Mouse (Mus musculus): ENCODE data around the gene Klf15. TPM values are rescaled to one million over a fixed set of nuclear protein-coding genes. Genes with fewer than 3 reads are reported as not detected.
A peak's percentile ranks its signal among the peaks of the same experiment; 100 is the strongest.

The Klf15 gene
- total RNA-seq, 4 experiments from 2014 or later: 28.0 to 33.1 (median 29.4) TPM

GRCm38 (mm10) chr6:90463890-90464421 lies 1.6 kb downstream of the Klf15 start:
- DNase-seq (ENCODE audit: low spot score in 2 of 2): no peak

- DNase-seq (ENCODE audit: low spot score in 2 of 2): no peak
Measured at GRCm38 (mm10) chr6:90465028-90465640, 2.8 kb downstream of the Klf15 start.

DNA sequence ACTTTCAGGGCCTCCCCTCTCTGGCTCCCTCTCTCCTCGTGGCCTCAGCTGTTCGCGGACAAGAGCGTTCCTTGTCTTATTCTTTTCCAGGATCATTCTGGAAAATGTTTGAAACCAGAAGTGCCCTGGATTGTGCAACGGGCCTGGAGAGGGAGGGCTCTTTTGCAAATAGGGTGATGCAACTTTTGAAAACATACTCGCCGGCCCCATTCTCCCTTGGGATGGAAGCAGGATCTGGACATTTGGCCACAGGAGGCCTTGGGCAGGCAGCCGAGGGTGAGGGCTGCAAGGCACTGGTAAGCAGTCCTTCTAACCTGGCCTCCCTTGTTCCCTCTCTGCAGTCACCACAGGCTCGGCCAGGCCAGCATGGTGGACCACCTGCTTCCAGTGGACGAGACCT lies 3.7 kb downstream of the Klf15 start:
- DNase-seq (ENCODE audit: low spot score in 2 of 2): no peak

- DNase-seq (ENCODE audit: low spot score in 2 of 2): no peak
Measured at GRCm38 (mm10) chr6:90466847-90467410, 4.6 kb downstream of the Klf15 start.

DNA sequence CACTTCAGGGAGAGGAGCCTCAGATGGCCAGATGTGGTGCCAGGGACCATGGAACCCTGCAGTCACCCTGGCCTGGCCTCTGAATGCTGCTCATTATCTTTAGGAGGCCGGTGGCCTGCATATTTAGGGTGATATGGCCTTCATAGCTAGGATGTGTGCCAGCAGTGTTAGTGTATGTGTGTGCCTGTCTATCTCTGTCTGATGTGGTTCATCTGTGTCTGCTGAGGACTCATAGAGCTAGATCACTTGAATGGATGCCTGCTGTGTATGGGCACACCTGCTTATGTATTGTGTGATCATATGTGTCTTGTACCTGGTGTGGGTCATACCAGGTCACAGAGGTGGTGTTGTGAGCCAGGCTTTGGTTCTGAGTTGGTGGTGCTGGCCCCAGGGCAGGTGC lies 5.8 kb downstream of the Klf15 start:
- DNase-seq (ENCODE audit: low spot score in 2 of 2): no peak

DNA sequence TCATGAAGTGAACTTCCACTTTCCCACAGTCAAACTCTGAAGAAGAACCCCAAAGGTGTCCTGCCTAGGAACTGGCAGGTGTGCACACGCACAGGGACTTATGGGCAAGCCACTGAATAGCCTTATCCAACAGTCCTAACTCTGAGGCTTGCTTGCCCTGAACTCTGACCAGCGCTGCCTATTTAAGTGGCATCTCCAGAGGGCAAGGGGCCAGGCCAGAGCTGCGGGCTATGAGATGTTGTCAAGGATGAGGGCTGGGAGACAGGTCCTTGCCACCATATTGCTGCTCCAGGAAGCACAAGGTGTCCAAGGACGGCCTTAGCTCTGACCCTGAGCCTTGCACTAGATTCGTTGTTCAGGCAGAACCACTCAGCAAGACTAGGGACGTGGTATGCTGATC lies 6.7 kb downstream of the Klf15 start:
- no peak for DNase-seq (ENCODE audit: low spot score in 2 of 2)

DNA sequence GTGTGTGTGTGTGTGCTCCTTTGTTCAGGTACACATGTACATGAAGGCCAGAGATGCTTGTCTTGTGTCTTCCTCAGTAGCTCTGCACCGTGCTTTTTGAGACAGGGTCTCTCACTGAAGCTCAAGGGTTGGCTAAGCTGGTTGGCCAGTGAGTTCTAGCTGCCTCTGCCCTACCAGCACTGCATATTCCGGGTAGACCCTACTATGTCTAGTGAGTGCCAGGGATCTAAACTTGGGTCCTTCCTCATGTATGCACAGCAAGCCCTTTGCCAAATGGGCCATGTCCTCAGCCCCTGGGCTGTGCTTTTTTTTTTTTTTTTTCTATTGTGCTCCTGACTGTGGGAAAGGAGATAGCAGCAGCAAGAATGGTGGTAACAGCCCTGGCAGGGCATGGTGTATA lies 7.9 kb downstream of the Klf15 start:
- DNase-seq (ENCODE audit: low spot score in 2 of 2): no peak

GRCm38 (mm10) chr6:90470947-90471541 lies 8.7 kb downstream of the Klf15 start:
- peak in 1 of 2 experiments; percentile 66 for DNase-seq (ENCODE audit: low spot score in 2 of 2)

DNA sequence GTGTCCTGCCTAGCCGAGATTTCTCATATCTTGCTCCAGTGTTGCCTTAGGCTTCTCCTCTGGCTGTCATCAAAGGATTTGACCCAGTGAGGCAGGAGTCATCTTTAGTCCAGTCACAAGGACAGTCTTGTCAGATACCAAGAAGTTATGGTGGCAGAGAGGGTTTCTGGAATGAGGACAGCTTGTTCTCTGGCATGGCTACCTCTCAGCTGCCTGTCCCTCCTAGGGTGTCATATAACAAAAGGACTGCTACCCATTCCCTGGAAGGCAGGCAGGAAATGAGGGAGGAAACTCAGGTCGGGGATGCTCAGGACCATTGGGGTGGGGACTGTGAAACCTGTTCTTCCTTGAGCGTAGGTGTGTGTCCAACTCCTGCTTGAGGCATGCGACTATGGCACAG lies 9.7 kb downstream of the Klf15 start:
- no peak for DNase-seq (ENCODE audit: low spot score in 2 of 2)

- no peak for DNase-seq (ENCODE audit: low spot score in 2 of 2)
Measured at GRCm38 (mm10) chr6:90472697-90473096, 10.3 kb downstream of the Klf15 start.

GRCm38 (mm10) chr6:90473630-90474360 lies 11.4 kb downstream of the Klf15 start:
- no peak for DNase-seq (ENCODE audit: low spot score in 2 of 2)

GRCm38 (mm10) chr6:90474361-90474750 lies 12.0 kb downstream of the Klf15 start:
- DNase-seq (ENCODE audit: low spot score in 2 of 2): no peak

DNA sequence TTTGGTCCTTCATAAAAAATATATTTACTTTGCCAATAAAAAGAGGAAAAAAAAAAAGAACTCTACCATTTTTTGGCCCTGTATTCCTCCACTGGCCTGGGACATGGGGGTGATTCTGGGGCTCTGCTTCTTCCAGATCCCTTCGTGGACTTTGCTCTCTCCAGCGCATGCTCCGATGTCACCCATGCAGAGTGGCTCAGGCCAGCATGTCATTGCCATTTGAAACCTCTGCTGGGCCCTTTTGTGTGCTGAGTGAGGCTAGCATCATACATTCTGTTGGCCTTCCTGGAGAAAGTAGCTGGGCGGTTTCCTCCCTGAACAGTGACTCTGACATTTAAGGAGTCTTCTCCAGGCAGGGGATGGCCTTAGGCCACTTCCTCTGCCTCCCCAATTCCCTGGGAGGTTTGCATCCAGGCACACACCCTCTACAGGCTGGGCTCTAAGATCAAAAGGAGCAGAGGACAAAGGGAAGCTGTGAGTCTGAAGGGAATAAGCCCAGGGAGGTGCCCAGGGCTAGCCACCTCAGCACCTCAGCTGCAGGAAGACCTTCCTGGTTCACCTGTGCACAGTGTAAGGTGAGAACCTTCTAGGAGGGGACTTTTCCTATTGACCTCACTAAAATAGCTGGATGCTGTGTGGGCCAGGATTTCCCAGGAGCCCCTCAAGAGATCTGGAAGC lies 12.9 kb downstream of the Klf15 start:
- DNase-seq (ENCODE audit: low spot score in 2 of 2): no peak

- DNase-seq (ENCODE audit: low spot score in 2 of 2): no peak
Measured at GRCm38 (mm10) chr6:90475854-90476212, 13.5 kb downstream of the Klf15 start.

- peak in 1 of 2 experiments; percentile 48 for DNase-seq (ENCODE audit: low spot score in 2 of 2)
Measured at GRCm38 (mm10) chr6:90476941-90477518, 14.7 kb downstream of the Klf15 start.

DNA sequence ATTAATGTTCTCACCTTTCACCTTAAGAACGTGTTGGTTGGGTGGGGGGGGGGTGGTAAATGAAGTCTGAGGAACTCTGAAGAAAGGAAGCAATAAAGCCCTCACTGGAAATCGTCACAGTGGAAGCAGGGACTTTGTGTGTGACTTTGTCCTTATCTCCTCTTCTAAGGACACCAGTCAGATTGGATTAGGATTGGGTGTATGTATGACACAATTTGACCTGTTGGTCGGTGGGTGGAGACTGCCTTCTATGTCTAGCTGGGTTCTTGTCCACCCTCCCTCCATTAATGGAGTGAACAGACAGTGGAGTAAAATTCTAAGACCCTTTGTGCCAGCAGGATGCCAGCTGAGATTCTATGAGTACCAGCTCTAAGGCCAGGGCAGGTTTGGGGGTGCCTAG lies 21.9 kb downstream of the Klf15 start:
- DNase-seq (ENCODE audit: low spot score in 2 of 2): no peak

DNA sequence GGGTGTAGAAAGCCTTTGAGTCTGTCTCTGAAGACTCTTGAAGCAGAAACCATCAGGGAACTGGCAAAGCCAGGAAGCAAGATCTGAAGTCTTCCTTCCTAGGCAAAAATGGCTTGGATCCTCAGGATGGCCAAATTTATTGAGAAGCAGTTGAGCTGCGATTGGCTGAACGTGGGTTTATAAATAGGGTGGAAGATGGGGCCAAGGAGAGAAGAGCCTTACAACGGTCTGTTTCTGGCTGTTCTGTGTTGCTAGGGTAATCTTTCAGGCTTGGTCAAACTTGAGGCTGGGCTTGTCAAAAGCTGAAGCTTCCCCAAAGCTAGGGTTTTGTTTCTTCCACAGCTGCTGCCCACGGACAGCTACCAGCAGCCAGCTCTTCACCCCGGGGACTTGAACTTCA lies 22.5 kb downstream of the Klf15 start:
- DNase-seq (ENCODE audit: low spot score in 2 of 2): no peak

GRCm38 (mm10) chr6:90486176-90486921 lies 24.0 kb downstream of the Klf15 start, which contains the start of gene Aldh1l1:
TSS of gene Aldh1l1 (plus strand) at chr6:90486427.
- no peak for DNase-seq (ENCODE audit: low spot score in 2 of 2)

DNA sequence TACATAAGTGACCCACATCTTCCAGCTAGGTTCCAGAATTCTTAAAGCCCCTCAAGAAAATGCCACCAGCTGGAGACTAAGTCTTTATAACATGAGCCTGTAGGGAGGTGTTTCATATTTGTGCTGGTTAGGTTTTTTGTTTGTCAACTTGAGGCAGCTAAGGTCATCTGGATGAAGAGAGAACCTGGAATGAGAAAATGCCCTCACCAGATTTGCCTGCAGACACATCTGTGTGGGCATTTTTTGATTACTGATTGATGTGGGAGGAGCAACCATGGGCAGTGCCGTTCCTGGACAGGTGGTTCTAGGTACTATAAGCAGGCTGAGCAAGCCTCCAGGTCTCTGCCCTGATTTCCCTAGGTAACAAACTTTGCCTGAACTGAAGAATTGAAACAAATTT lies 25.2 kb downstream of the Klf15 start:
- DNase-seq (ENCODE audit: low spot score in 2 of 2): no peak

- no peak for DNase-seq (ENCODE audit: low spot score in 2 of 2)
Measured at GRCm38 (mm10) chr6:90489532-90489931, 27.2 kb downstream of the Klf15 start.

GRCm38 (mm10) chr6:90490976-90491375 lies 28.6 kb downstream of the Klf15 start:
- DNase-seq (ENCODE audit: low spot score in 2 of 2): no peak

Measured in left cerebral cortex, adult 8-10 months (tissue).